Mouse (Mus musculus): ENCODE measurements at regions not wholly inside any gene's neighbourhood (a gene's known extent, or its start where the extent isn't known, plus 50 kb on each side); places are given as distances from the start of the nearest gene placed in this dataset.

DNA sequence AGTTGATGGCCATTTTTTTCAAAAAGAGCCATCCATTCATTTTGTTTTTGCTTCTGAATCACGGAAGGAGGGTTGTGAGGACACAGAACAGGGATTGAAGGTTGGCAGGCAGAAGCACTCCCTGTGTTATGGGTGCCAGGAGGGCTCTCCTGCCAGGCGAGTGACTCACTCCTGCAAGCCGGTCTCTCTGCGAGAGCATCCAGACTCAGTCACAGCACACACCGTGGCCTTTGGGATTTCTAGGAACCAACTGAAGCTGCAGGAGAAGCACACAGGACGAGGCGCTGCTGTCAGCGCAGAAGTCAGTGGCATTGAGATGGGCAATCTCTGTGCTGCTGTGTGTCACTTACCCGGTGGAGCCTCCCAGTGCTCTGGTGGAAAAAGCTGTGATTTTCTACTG lies 66.5 kb upstream of the 4930432M17Rik start:
- Histone ChIP-seq H3K27ac (ENCODE audit: low read depth, low read length) (no peak overlapping the region), H3K9me3 (ENCODE audit: control insufficient read depth, low read length) (no peaks in the 10 kb centered on the region), H3K36me3 (ENCODE audit: control insufficient read depth, insufficient read depth, low read length) (no peaks in the 10 kb centered on the region), H3K4me2 (replicated peaks; ENCODE audit: low read depth, low read length) (no peak overlapping the region), H3K4me1 (ENCODE audit: control insufficient read depth, insufficient read depth, low read length) (peaks cover 9% of the 10 kb centered on the region), H3K9ac (ENCODE audit: low read depth, low read length) (no peak overlapping the region), H3K27me3 (ENCODE audit: control insufficient read depth, insufficient read depth, low read length) (no peaks in the 10 kb centered on the region), H3K4me3 (ENCODE audit: low read length) (no peak overlapping the region)
- WGBS, result 81% methylated on average over 9 of the region's 9 CpGs
- no peak for ATAC-seq (ENCODE audit: low FRiP score, low TSS enrichment)

DNA sequence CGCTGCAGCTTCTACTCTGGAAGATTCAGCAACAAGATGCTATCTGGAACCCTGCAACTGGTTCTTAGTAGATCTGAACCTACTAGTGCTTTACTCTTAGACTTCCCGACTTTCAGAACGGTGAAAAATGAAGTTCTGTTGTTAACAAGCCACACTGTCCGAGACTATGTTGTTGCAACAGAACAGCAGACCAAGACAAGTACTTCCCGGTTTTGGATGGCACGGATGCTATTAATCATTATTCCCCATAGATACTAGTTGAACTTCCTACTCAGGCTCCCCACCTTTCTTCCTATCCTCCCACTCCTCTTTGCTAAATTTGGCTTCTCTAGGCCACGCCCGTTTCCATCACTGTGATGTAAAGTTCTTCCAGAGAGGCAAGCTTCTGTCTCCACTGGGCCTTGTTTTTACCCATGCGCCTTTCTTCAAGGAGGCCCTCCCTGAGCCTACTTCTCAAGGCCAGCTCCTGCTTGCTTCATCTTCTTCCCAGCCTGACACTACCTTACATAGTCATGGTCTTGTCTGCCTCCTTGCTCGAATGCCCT lies 67.7 kb upstream of the 4930432M17Rik start:
- Histone ChIP-seq H3K4me1 (ENCODE audit: control insufficient read depth, insufficient read depth, low read length) (peaks cover 6% of the 10 kb centered on the region; the same call in 1 of the 2 replicates), H3K9ac (ENCODE audit: low read depth, low read length) (no peak overlapping the region), H3K4me2 (replicated peaks; ENCODE audit: low read depth, low read length) (no peak overlapping the region), H3K9me3 (ENCODE audit: control insufficient read depth, low read length) (no peaks in the 10 kb centered on the region), H3K4me3 (ENCODE audit: low read length) (no peak overlapping the region), H3K36me3 (ENCODE audit: control insufficient read depth, insufficient read depth, low read length) (no peaks in the 10 kb centered on the region), H3K27me3 (ENCODE audit: control insufficient read depth, insufficient read depth, low read length) (no peaks in the 10 kb centered on the region), H3K27ac (ENCODE audit: low read depth, low read length) (no peak overlapping the region)
- 89% methylated on average over 10 of the region's 10 CpGs for WGBS
- no peak for ATAC-seq (ENCODE audit: low FRiP score, low TSS enrichment)

DNA sequence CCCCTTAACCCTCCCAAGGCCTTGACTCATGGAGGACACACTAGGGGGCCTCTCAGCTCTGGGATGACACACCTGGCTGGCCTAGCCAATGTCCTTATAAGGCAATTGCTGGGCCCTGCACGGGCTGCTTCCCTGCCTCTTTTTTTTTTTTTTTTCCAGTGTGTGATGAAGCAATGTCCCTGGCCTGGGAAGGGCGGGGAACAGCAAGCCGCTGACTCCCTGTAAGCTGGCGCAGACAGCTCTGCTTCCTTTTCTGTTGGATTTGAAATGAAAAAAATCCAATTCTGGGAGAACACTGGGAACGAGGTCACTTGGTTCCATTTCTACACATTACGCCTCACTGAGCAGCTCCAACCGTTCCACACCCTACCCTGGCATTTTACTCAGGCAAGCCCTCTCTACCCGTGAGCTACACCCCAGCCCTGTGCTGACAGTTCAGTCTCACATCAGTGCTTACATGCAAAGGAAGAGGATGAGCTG lies 68.4 kb upstream of the 4930432M17Rik start:
- Histone ChIP-seq H3K27me3 (ENCODE audit: control insufficient read depth, insufficient read depth, low read length) (no peaks in the 10 kb centered on the region), H3K9ac (ENCODE audit: low read depth, low read length) (no peak overlapping the region), H3K4me2 (replicated peaks; ENCODE audit: low read depth, low read length) (no peak overlapping the region), H3K4me1 (ENCODE audit: control insufficient read depth, insufficient read depth, low read length) (peaks cover 6% of the 10 kb centered on the region; the same call in 1 of the 2 replicates), H3K27ac (ENCODE audit: low read depth, low read length) (no peak overlapping the region), H3K4me3 (ENCODE audit: low read length) (no peak overlapping the region), H3K9me3 (ENCODE audit: control insufficient read depth, low read length) (no peaks in the 10 kb centered on the region), H3K36me3 (ENCODE audit: control insufficient read depth, insufficient read depth, low read length) (no peaks in the 10 kb centered on the region)
- 54% methylated on average over 8 of the region's 8 CpGs for WGBS
- ATAC-seq (ENCODE audit: low FRiP score, low TSS enrichment), result peak; percentile 86

DNA sequence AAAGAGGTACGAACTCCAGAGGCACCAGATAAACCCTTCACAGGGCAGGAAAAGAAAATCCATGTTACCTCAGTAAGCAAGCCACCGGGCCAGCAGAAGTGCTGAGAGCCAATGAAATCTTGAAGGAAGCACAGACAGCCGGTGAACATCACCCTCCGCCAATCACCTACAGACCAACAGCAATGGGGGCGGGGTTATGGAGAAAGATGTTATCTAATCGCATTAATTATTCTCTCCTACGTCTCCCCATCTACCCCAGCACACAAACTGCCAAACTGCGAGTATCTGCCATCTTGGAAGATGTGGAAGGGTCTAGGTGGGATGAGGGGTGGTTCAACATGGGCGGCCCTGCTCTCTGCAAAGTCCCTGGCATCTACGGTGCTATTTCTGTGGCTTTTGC lies 68.6 kb upstream of the Slc44a3 start:
- ATAC-seq (ENCODE audit: low FRiP score, low TSS enrichment), result no peak
- Histone ChIP-seq H3K27ac (ENCODE audit: low read depth, low read length) (no peak overlapping the region), H3K4me2 (replicated peaks; ENCODE audit: low read depth, low read length) (no peak overlapping the region), H3K27me3 (ENCODE audit: control insufficient read depth, insufficient read depth, low read length) (no peaks in the 10 kb centered on the region), H3K36me3 (ENCODE audit: control insufficient read depth, insufficient read depth, low read length) (no peaks in the 10 kb centered on the region), H3K4me1 (ENCODE audit: control insufficient read depth, insufficient read depth, low read length) (peaks cover 6% of the 10 kb centered on the region; the same call in 1 of the 2 replicates), H3K4me3 (ENCODE audit: low read length) (no peak overlapping the region), H3K9ac (ENCODE audit: low read depth, low read length) (no peak overlapping the region), H3K9me3 (ENCODE audit: control insufficient read depth, low read length) (no peaks in the 10 kb centered on the region)
- WGBS, result 72% methylated on average over 10 of the region's 10 CpGs

DNA sequence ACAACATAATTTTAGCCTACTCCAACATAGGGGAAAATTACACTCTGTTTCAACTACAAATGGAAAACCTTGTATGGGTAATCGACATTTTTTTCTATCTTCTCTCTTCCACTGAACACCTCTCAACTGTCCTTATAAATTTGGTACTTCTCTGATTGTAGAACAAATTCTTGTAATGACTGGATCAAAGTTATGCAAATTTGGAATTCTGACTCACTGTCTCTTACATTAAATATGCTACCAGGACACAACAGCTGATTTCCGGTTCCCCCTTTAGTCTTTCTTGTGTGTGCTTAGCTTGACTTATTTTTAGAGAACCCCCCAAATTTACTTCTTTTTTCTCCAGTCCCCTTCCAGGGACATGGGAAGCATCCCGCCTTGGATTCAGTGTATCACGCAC lies 68.2 kb upstream of the Slc44a3 start:
- no peak overlapping the region for H3K4me2 ChIP-seq (replicated peaks; ENCODE audit: low read depth, low read length)
- H3K27ac ChIP-seq (ENCODE audit: low read depth, low read length), result no peak overlapping the region
- ATAC-seq (ENCODE audit: low FRiP score, low TSS enrichment), result no peak
- no peaks in the 10 kb centered on the region for H3K36me3 ChIP-seq (ENCODE audit: control insufficient read depth, insufficient read depth, low read length)
- H3K4me3 ChIP-seq (ENCODE audit: low read length), result no peak overlapping the region
- peaks cover 6% of the 10 kb centered on the region; the same call in 1 of the 2 replicates for H3K4me1 ChIP-seq (ENCODE audit: control insufficient read depth, insufficient read depth, low read length)
- WGBS, result 94% methylated on average over 4 of the region's 4 CpGs
- no peaks in the 10 kb centered on the region for H3K27me3 ChIP-seq (ENCODE audit: control insufficient read depth, insufficient read depth, low read length)
- no peak overlapping the region for H3K9ac ChIP-seq (ENCODE audit: low read depth, low read length)
- H3K9me3 ChIP-seq (ENCODE audit: control insufficient read depth, low read length), result no peaks in the 10 kb centered on the region

DNA sequence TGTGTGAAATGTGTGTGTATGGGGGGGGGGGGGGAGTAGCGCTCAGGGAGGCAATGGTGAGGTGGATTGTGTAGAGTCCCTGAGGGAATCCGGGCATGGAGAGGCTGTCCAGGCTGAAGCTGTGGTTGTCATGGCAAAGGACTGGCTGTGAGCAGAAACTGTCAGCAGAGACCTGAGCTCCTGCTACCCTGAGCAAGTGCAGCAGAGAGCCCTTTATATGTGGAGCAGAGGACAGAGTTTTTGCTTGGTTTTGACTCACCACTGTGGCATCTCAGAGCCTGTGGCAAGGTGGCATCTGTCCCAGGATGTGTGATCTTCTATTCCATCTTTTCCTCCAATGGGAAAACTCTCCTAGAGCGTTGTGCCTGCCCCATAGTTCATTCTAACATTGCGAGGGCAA lies 65.8 kb upstream of the Slc44a3 start:
- no peaks in the 10 kb centered on the region for H3K36me3 ChIP-seq (ENCODE audit: control insufficient read depth, insufficient read depth, low read length)
- H3K9ac ChIP-seq (ENCODE audit: low read depth, low read length), result no peak overlapping the region
- WGBS, result 79% methylated on average over 4 of the region's 4 CpGs
- no peak overlapping the region for H3K4me2 ChIP-seq (replicated peaks; ENCODE audit: low read depth, low read length)
- H3K4me1 ChIP-seq (ENCODE audit: control insufficient read depth, insufficient read depth, low read length), result peaks cover 12% of the 10 kb centered on the region; the same call in 1 of the 2 replicates
- ATAC-seq (ENCODE audit: low FRiP score, low TSS enrichment), result no peak
- H3K9me3 ChIP-seq (ENCODE audit: control insufficient read depth, low read length), result no peaks in the 10 kb centered on the region
- H3K27me3 ChIP-seq (ENCODE audit: control insufficient read depth, insufficient read depth, low read length), result no peaks in the 10 kb centered on the region
- no peak overlapping the region for H3K4me3 ChIP-seq (ENCODE audit: low read length)
- H3K27ac ChIP-seq (ENCODE audit: low read depth, low read length), result no peak overlapping the region

DNA sequence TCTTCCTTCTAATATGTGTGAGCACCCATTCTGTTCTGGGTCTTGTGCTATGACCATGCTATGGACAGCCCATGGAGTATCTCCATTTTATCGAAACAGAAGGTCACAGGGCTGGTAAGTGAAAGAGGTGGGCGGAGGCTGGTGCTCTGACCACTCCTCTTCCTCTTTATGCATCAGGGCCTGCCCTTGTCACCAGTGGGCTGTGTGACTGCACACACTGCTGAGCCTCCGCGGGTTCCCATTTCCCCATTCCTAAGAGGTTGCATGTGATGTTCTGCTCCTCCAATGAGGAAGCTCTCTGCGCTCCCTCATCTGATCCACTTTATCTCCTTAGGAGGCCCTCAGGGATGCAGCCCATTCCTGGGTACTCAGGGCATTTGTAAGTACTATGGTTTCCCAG lies 65.0 kb upstream of the Slc44a3 start:
- H3K4me1 ChIP-seq (ENCODE audit: control insufficient read depth, insufficient read depth, low read length), result peaks cover 7% of the 10 kb centered on the region; the same call in 1 of the 2 replicates
- no peak overlapping the region for H3K4me3 ChIP-seq (ENCODE audit: low read length)
- H3K27me3 ChIP-seq (ENCODE audit: control insufficient read depth, insufficient read depth, low read length), result no peaks in the 10 kb centered on the region
- no peaks in the 10 kb centered on the region for H3K36me3 ChIP-seq (ENCODE audit: control insufficient read depth, insufficient read depth, low read length)
- no peak for ATAC-seq (ENCODE audit: low FRiP score, low TSS enrichment)
- WGBS, result 94% methylated on average over 5 of the region's 5 CpGs
- H3K9me3 ChIP-seq (ENCODE audit: control insufficient read depth, low read length), result no peaks in the 10 kb centered on the region
- no peak overlapping the region for H3K9ac ChIP-seq (ENCODE audit: low read depth, low read length)
- H3K27ac ChIP-seq (ENCODE audit: low read depth, low read length), result no peak overlapping the region
- H3K4me2 ChIP-seq (replicated peaks; ENCODE audit: low read depth, low read length), result no peak overlapping the region

DNA sequence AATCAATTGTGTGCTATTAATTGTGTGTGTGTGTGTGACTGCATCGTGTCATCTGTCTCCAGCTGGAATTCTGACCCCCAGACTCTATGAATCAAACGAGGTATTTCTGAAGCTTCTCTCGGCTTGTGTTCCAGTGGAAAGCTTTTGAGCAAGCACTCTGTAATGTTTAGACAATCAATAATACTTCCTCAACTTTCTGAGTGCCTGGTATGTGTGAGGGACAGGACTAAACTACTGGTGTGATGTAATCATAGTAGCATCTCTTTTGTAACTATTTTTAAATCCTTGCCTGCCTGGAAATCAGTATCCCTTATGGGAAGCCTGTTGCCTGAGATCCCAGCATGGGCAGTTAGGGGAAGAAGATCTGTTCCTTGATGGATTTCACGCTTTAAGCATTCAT lies 62.4 kb upstream of the Slc44a3 start:
- peaks cover 6% of the 10 kb centered on the region; the same call in 1 of the 2 replicates for H3K4me1 ChIP-seq (ENCODE audit: control insufficient read depth, insufficient read depth, low read length)
- 62% methylated on average over 4 of the region's 4 CpGs for WGBS
- H3K4me2 ChIP-seq (replicated peaks; ENCODE audit: low read depth, low read length), result no peak overlapping the region
- H3K9me3 ChIP-seq (ENCODE audit: control insufficient read depth, low read length), result no peaks in the 10 kb centered on the region
- ATAC-seq (ENCODE audit: low FRiP score, low TSS enrichment), result no peak
- no peak overlapping the region for H3K4me3 ChIP-seq (ENCODE audit: low read length)
- H3K36me3 ChIP-seq (ENCODE audit: control insufficient read depth, insufficient read depth, low read length), result no peaks in the 10 kb centered on the region
- H3K27me3 ChIP-seq (ENCODE audit: control insufficient read depth, insufficient read depth, low read length), result no peaks in the 10 kb centered on the region
- H3K9ac ChIP-seq (ENCODE audit: low read depth, low read length), result no peak overlapping the region
- H3K27ac ChIP-seq (ENCODE audit: low read depth, low read length), result no peak overlapping the region

DNA sequence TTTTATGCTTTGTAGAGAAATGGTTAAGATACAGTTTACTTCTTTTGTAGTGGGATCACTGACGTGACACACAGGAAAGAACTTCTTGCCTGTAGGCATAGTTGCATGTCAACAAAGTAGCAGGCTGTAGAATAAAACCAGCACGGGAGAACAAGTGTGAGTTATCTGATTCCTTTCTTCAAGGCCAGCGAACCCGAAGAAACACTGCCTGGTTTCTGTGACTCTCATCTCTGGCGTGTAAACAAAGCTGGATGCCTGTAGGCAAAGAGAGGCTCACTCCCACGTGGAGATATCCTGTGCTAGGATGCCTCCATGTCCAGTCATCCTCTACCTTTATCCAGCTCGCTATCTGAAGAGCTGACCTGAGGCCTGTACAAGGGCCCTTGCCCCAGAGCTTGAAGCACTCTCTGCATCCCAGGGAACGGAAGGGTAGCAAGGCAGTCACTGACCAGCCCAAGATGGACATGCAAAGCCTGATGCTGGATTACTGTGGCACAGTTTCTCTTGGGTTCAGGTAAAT lies 61.5 kb upstream of the Slc44a3 start:
- ATAC-seq (ENCODE audit: low FRiP score, low TSS enrichment), result no peak
- WGBS, result 39% methylated on average over 8 of the region's 8 CpGs
- Histone ChIP-seq H3K27me3 (ENCODE audit: control insufficient read depth, insufficient read depth, low read length) (no peaks in the 10 kb centered on the region), H3K4me2 (replicated peaks; ENCODE audit: low read depth, low read length) (no peak overlapping the region), H3K27ac (ENCODE audit: low read depth, low read length) (no peak overlapping the region), H3K9ac (ENCODE audit: low read depth, low read length) (no peak overlapping the region), H3K4me3 (ENCODE audit: low read length) (no peak overlapping the region), H3K4me1 (ENCODE audit: control insufficient read depth, insufficient read depth, low read length) (peaks cover 8% of the 10 kb centered on the region), H3K36me3 (ENCODE audit: control insufficient read depth, insufficient read depth, low read length) (no peaks in the 10 kb centered on the region), H3K9me3 (ENCODE audit: control insufficient read depth, low read length) (no peaks in the 10 kb centered on the region)

All from kidney, embryonic 14.5 days (tissue).